Mouse (Mus musculus): ENCODE measurements around the gene Tubd1.

- TF ChIP-seq CTCF (IDR thresholded peaks at IDR 0.05; ENCODE audit: low read depth) (no peak), EP300 (IDR thresholded peaks at IDR 0.05; ENCODE audit: low read depth) (no peak)
These were observed 60.1 kb downstream of the Tubd1 start for GRCm38 (mm10) chr11:86604732-86605520.

Data from heart, postnatal 0 days (tissue).